Mouse (Mus musculus): ENCODE results near the gene Setd1b. TPM values are rescaled to one million over a fixed set of nuclear protein-coding genes. Genes with fewer than 3 reads are reported as not detected.
"Not testable (repeated sequence)": the region's sequence is repeated elsewhere in the genome, so short reads cannot be mapped to it uniquely, and the experiment has no call there.

Gene Setd1b
- total RNA-seq, 2 experiments from 2014 or later = 26.1 to 36.5 TPM

DNA sequence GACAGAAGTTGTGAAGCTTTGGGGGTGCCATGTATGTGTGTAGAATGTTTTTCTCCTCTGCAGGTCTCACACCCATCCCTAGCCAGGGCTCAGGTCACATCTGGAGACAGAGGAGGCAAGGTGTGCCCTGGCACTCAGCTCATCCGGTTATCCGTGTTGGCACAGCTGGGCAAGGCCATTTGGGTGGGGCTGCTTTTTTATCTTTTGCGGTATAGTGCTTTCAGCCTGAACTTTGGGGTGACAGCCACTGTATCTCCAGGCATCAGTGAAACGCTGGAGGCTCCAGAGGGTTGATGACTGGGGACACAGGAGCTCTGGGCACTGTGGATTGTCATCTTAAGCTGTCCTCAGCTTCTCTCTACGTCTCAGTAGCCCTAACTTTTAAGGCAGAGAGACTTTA lies 51.4 kb downstream of the Setd1b start:
- DNase-seq (ENCODE audit: extremely low spot score in 1 of 2, low spot score in 1 of 2) = no peak

DNA sequence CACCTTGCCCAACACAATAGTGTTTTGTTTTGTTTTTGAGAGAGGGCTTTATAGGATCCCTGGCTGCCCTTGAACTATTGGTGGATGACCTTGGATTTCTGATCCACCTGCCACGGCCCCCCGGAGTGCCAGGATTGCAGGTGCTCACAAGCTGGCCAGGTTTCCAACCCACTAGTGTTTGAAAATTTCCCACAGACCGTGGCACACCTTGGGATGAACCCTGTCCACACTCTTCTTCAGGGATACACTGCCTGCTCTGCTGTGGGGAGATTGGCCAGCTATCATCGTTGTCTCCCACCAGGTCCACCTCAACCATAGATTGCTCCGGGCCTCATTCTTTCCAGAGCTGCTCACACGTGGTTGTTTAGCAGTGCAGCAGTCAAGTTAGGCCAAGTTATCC lies 52.9 kb downstream of the Setd1b start:
- DNase-seq (ENCODE audit: extremely low spot score in 1 of 2, low spot score in 1 of 2) = no peak

DNA sequence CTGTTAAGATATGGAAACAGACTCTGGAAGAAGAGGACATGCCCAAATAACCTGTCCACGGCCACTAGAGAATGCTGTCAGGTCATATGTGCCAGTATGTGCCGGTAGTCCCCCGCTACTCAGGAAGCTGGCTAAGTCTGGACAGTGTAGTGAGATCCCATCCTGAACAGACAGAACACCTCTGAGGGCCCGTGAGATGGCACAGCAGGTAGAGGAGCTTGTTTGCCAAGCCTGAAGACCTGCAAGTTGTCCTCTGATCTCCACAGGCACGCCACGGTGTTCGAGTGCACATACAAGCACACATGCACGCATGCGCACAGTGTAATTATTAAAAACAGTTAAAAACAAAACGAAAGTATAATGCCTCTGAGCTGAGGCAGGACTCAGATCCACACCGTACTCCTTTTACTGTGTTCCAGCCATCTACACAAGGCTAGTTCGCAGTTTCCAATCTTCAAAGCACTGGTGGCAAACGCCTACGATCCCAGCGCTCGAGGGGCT lies 53.6 kb downstream of the Setd1b start:
- no peak for DNase-seq (ENCODE audit: extremely low spot score in 1 of 2, low spot score in 1 of 2)

DNA sequence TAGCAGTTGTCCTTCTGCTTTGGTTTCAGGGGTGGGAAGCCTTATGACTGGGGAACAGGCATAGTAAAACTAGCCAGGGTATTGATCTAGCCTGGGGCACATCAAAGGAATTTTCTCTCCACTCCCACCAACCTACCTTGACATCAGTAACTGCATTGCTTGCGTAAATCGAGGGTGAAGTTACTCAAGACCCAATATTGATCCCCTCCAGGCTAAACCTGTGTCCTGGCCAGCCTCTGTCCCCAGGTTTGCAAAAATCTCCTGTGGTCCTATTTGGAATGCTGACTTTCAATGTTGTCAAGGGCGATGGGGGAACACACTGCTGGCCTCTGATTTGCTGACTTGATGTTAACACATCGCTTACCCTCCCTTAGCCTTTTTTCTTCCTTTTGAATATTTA lies 54.8 kb downstream of the Setd1b start:
- no peak for DNase-seq (ENCODE audit: extremely low spot score in 1 of 2, low spot score in 1 of 2)

DNA sequence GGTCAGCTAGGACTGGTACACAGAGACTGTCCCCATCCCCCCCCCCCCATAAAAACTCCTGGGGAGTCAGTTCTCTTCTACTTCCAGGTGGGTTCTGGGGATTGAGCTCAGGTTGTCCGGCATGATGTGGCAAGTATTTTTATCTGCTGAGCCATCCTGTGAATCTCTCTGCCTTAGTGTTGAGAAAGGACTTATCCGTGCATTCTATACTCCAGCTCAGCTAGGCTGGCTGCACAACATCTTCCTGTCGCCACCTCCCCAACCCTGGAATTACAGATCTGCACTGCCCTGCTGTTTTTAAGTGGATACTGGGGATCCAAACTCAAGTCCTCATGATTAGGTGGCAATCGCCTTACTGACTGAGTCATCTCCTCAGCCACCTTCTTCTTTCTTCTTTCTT lies 56.5 kb downstream of the Setd1b start:
- no peak for DNase-seq (ENCODE audit: extremely low spot score in 1 of 2, low spot score in 1 of 2)

DNA sequence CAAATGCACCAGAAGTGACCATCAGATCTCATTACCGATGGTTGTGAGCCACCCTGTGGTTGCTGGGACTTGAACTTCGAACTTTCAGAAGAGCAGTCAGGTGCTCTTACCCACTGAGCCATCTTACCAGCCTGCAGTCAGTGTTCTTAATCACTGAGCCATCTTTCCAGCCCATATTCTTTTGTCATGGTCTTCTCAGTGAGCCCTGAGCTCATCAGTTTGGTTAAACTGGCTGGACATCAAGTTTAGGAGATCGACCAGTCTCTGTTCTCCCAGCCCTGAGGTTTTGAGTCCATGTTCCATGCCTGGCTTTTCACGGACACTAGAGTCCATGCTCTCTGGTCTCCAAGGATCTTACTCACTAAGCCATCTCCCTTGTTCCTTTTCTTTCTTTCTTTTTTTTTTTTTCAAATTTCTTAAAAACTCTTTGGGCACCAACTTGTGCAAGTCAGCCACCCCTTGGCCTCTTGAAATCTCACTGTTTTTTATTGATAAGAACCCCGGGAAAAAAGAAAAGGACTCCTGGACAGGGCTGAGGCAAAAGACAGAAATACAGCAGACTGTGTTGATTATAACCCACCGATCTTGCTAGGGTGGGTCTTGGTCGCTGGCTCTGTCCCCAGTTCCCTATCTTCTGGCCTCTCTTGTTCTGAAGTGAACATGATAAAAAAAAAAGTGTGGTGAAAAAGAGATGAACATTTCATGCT lies 59.0 kb downstream of the Setd1b start:
- not testable (repeated sequence) for DNase-seq (ENCODE audit: extremely low spot score in 1 of 2, low spot score in 1 of 2)

DNA sequence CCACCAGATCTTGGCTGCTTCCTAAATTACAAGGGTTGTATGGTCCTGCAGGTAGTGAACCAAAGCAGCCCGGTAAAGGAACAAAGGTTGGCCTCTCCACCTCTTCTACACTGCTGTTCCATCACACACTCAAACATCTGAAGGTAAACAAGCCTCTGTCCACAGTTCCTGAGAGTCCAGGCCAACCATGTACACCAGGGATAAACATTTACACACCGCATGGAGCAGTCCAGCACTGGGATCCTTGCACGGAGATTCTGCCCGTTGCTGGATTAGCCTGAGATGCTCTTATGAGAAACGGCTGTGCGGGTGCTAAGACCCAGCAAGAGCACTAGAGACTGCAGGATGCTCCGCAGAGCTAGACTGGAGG lies 59.5 kb downstream of the Setd1b start:
- no peak for DNase-seq (ENCODE audit: extremely low spot score in 1 of 2, low spot score in 1 of 2)

DNA sequence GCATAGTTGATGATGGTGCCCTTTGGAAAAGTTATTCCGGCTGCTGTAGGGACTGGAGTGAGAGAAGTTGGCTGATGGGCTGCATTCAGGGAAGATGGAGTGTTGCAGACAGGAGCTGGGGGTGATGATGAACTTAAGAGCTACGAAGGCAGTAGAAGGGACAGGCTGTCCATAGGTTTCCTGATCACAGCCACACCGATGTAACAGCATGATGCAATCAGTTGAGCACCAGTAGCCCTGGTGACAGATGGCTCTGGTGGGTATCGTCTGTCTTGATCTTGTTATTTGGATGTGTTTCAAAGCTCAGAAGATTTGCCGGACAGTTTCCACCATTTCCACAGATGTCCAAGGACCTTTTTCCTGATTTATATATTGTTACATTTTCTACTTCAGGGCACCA lies 60.0 kb downstream of the Setd1b start:
- no peak for DNase-seq (ENCODE audit: extremely low spot score in 1 of 2, low spot score in 1 of 2)

DNA sequence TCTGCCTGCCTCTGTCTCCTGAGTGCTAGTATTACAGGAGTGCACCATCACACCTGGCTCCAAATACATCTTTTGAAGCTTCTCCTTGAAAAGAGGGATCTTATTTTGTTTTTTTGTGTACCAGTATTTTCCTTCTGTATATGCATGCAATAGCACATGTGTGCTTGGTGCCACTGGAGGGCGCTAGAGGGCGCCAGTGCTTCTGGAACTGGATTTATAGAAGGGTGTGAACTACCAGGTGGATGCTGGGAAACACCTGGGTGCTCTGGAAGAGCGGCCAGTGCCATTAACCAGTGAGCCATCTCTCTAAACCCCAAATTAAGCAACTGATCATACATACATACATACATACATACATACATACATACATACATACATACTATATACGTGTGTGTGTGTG lies 60.8 kb downstream of the Setd1b start:
- DNase-seq (ENCODE audit: extremely low spot score in 1 of 2, low spot score in 1 of 2) = not testable (repeated sequence)

DNA sequence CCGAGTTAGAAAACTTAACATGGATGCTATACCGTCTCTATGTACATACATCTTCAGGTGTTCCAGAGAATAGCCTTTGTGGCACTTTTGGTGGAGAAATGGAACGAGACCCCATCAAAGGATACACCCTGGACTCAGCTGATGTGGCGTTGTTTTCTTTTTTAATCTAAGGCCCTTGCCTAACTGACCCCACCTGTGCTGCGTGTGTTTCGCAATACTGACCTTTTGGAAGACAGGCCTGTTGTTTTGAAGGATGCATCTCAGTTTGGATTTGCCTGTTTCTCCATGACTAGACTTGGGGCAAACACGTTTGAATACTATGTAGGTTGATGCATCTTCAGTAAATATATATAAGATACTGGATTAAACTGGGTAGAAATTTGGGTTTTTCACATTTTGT lies 61.6 kb downstream of the Setd1b start:
- not testable (repeated sequence) for DNase-seq (ENCODE audit: extremely low spot score in 1 of 2, low spot score in 1 of 2)

Other genes starting within 250 kb of the Setd1b start
- 10 to 100 TPM; 36.9 to 38.4 TPM for gene Kdm2b, start 152.4 kb upstream of the Setd1b start, total RNA-seq (2021)
- gene Orai1, start 127.1 kb upstream of the Setd1b start, total RNA-seq (2021) = 10 to 100 TPM; 11.0 to 11.7 TPM
- gene Morn3, start 95.2 kb upstream of the Setd1b start, total RNA-seq (2021) = 1 to 10 TPM in 1 of 2 experiments, not detected in 1; 1.5 TPM
- gene Tmem120b, start 73.8 kb upstream of the Setd1b start, total RNA-seq (2021) = 10 to 100 TPM; 13.8 to 18.4 TPM
- gene Rhof, start 9.5 kb upstream of the Setd1b start, total RNA-seq (2021) = 10 to 100 TPM; 47.2 to 48.7 TPM
- gene Psmd9, start 27.2 kb downstream of the Setd1b start, total RNA-seq (2021) = 10 to 100 TPM; 26.1 to 28.4 TPM
- gene Hpd, start 40.5 kb downstream of the Setd1b start, total RNA-seq (2021) = not detected
- 1 to 10 TPM; 2.8 to 3.2 TPM for gene Wdr66, start 109.9 kb downstream of the Setd1b start, total RNA-seq (2021)
- gene Bcl7a, start 201.6 kb downstream of the Setd1b start, total RNA-seq (2021) = 10 to 100 TPM; 68.7 to 70.3 TPM